26 mouse cellular contexts compared by ENCODE assay signal in the genomic region with DNA sequence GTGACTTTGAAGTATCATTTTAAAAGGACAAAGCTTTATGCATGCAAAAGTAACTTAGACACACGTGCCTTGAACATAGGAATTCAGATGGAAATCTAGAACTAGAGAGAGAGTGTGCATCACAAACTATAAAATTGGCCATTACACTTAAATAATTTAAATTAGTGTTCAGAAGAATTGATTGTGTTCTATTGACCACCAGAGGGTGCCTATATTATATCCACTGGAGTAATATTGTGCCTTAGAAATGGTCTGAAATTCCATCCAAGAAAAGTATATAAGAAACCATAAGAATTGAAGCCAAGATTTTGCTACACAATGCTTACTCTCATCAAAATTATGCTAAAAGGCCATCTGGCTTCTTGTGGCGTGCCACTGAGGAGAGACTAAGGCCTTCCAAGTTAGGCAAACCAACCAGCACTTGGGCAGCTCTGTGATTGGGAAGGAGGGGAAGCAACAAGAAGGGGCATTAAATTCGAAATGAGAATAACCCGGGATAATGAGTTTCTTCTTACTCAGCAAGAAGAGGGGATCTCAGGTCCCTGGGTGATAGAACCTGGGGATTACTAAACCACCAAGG. TPM values are rescaled to one million over a fixed set of nuclear protein-coding genes. Genes with fewer than 3 reads are reported as not detected.
DNase-seq lines count a peak whose midpoint lies in the region; ATAC-seq lines count a peak whose summit lies in the region.
"Had no signal": no experiment of that assay in that cellular context is flagged by ENCODE, and none has a peak within 500 bp of the region (broad histone marks: within the 10 kb centered on the region; RNA-seq: fewer than 3 reads in every experiment).

No protein-coding gene starts in this region.

- no peaks in the 10 kb centered on the region for H3K27me3 ChIP-seq in forebrain, embryonic 14.5 days (replicated peaks; ENCODE audit: control insufficient read depth, insufficient read depth, low read length)
- H3K27me3 ChIP-seq in forebrain, embryonic 11.5 days (ENCODE audit: control insufficient read depth, insufficient read depth, low read length): no peaks in the 10 kb centered on the region
- H3K27me3 ChIP-seq in hindbrain, embryonic 15.5 days: no peaks in the 10 kb centered on the region
- H3K27me3 ChIP-seq in hindbrain, embryonic 13.5 days: no peaks in the 10 kb centered on the region
- H3K27me3 ChIP-seq in midbrain, embryonic 13.5 days: 0 out of 2 replicates have a peak, but pooled peaks cover 5% of the 10 kb centered on the region
- peaks cover 8% of the 10 kb centered on the region; the same call in 1 of the 2 replicates for H3K27me3 ChIP-seq in midbrain, embryonic 10.5 days (ENCODE audit: low read depth, poor library complexity, severe bottlenecking)
- no peaks in the 10 kb centered on the region for H3K27me3 ChIP-seq in forebrain, embryonic 16.5 days (replicated peaks; ENCODE audit: control insufficient read depth, insufficient read depth, low read length)
- H3K27me3 ChIP-seq: embryonic facial prominence, embryonic 12.5 days; limb, embryonic 12.5 days; midbrain, embryonic 12.5 days had no signal

- peak; percentile 78 for DNase-seq in forebrain, embryonic 14.5 days (ENCODE audit: low spot score)
- DNase-seq in forebrain, embryonic 11.5 days (ENCODE audit: low spot score): no peak
- DNase-seq in midbrain, embryonic 10.5 days (ENCODE audit: low spot score): no peak
- no peak for DNase-seq in right cerebral cortex, postnatal 25 days
- DNase-seq: adrenal gland, adult 2 months; cerebellum, adult 11-12 months; gastrocnemius, adult 2 months; heart, postnatal 36 days; kidney, adult 18-20 months; kidney, postnatal 4 days; layer of hippocampus, adult 9-11 months; liver, postnatal 0 days; lung, postnatal 14 days; thymus, adult 18-20 months; thymus, postnatal 36 days had no signal

- no peaks in the 10 kb centered on the region for H3K9me3 ChIP-seq in forebrain, embryonic 14.5 days (replicated peaks; ENCODE audit: control insufficient read depth, low read length)
- H3K9me3 ChIP-seq in forebrain, embryonic 11.5 days (ENCODE audit: control insufficient read depth, low read length): no peaks in the 10 kb centered on the region
- H3K9me3 ChIP-seq in hindbrain, embryonic 15.5 days: no peaks in the 10 kb centered on the region
- no peaks in the 10 kb centered on the region for H3K9me3 ChIP-seq in hindbrain, embryonic 13.5 days
- H3K9me3 ChIP-seq in midbrain, embryonic 13.5 days: no peaks in the 10 kb centered on the region
- H3K9me3 ChIP-seq in midbrain, embryonic 10.5 days (replicated peaks): no peaks in the 10 kb centered on the region
- H3K9me3 ChIP-seq in forebrain, embryonic 16.5 days (ENCODE audit: control insufficient read depth, low read length): no peaks in the 10 kb centered on the region
- H3K9me3 ChIP-seq: embryonic facial prominence, embryonic 12.5 days; limb, embryonic 12.5 days; midbrain, embryonic 12.5 days; stomach, embryonic 15.5 days had no signal

- H3K9ac ChIP-seq in forebrain, embryonic 14.5 days (ENCODE audit: low read length): no peak overlapping the region
- H3K9ac ChIP-seq in forebrain, embryonic 11.5 days (ENCODE audit: low read length): no peak overlapping the region
- no peak overlapping the region for H3K9ac ChIP-seq in hindbrain, embryonic 15.5 days
- no peak overlapping the region for H3K9ac ChIP-seq in hindbrain, embryonic 13.5 days
- H3K9ac ChIP-seq in midbrain, embryonic 13.5 days (replicated peaks): no peak overlapping the region
- no peak overlapping the region for H3K9ac ChIP-seq in forebrain, embryonic 16.5 days (replicated peaks; ENCODE audit: low read depth, low read length)
- H3K9ac ChIP-seq: embryonic facial prominence, embryonic 12.5 days; limb, embryonic 12.5 days; liver, postnatal 0 days; midbrain, embryonic 12.5 days; stomach, embryonic 15.5 days had no signal

- ATAC-seq in forebrain, embryonic 14.5 days: peak; percentile 16; the same call in 1 of the 2 replicates
- ATAC-seq in forebrain, embryonic 11.5 days (replicated peaks; ENCODE audit: low FRiP score): no peak
- ATAC-seq in hindbrain, embryonic 15.5 days (ENCODE audit: low FRiP score, low read depth): no peak
- no peak for ATAC-seq in hindbrain, embryonic 13.5 days (ENCODE audit: low FRiP score)
- ATAC-seq in midbrain, embryonic 13.5 days: no peak
- peak; percentile 32 for ATAC-seq in forebrain, embryonic 16.5 days
- ATAC-seq: CD4-positive, CD25-positive, alpha-beta regulatory T cell, adult 4 months; liver, postnatal 0 days had no signal

- no peak overlapping the region for H3K4me3 ChIP-seq in forebrain, embryonic 14.5 days (ENCODE audit: low read depth, low read length)
- no peak overlapping the region for H3K4me3 ChIP-seq in forebrain, embryonic 11.5 days (ENCODE audit: low read depth, low read length)
- no peak overlapping the region for H3K4me3 ChIP-seq in hindbrain, embryonic 15.5 days
- H3K4me3 ChIP-seq in hindbrain, embryonic 13.5 days: no peak overlapping the region
- no peak overlapping the region for H3K4me3 ChIP-seq in midbrain, embryonic 13.5 days (replicated peaks)
- no peak overlapping the region for H3K4me3 ChIP-seq in midbrain, embryonic 10.5 days
- H3K4me3 ChIP-seq in forebrain, embryonic 16.5 days (replicated peaks; ENCODE audit: low read length): no peak overlapping the region
- H3K4me3 ChIP-seq: embryonic facial prominence, embryonic 12.5 days; gastrocnemius, adult 2 months; limb, embryonic 12.5 days; midbrain, embryonic 12.5 days; stomach, embryonic 15.5 days had no signal

- H3K27ac ChIP-seq in forebrain, embryonic 14.5 days (ENCODE audit: low read depth, low read length): peak overlapping the region; percentile 48; the same call in 1 of the 2 replicates
- H3K27ac ChIP-seq in forebrain, embryonic 11.5 days (ENCODE audit: low read depth, low read length): no peak overlapping the region
- peak overlapping the region; percentile 14; the same call in 1 of the 2 replicates for H3K27ac ChIP-seq in hindbrain, embryonic 15.5 days (replicated peaks)
- H3K27ac ChIP-seq in hindbrain, embryonic 13.5 days: no peak overlapping the region
- H3K27ac ChIP-seq in midbrain, embryonic 13.5 days: 0 out of 2 replicates have a peak overlapping the region, but pooled peaks have one; percentile 41
- no peak overlapping the region for H3K27ac ChIP-seq in midbrain, embryonic 10.5 days (replicated peaks)
- peak overlapping the region; percentile 63 for H3K27ac ChIP-seq in forebrain, embryonic 16.5 days (ENCODE audit: low read length)
- H3K27ac ChIP-seq: embryonic facial prominence, embryonic 12.5 days; gastrocnemius, adult 2 months; limb, embryonic 12.5 days; stomach, embryonic 15.5 days had no signal

- no peaks in the 10 kb centered on the region for H3K36me3 ChIP-seq in forebrain, embryonic 14.5 days (ENCODE audit: control insufficient read depth, insufficient read depth, low read length)
- H3K36me3 ChIP-seq in forebrain, embryonic 11.5 days (ENCODE audit: control insufficient read depth, insufficient read depth, low read length): no peaks in the 10 kb centered on the region
- no peaks in the 10 kb centered on the region for H3K36me3 ChIP-seq in hindbrain, embryonic 15.5 days
- H3K36me3 ChIP-seq in hindbrain, embryonic 13.5 days: no peaks in the 10 kb centered on the region
- no peaks in the 10 kb centered on the region for H3K36me3 ChIP-seq in midbrain, embryonic 13.5 days
- H3K36me3 ChIP-seq in midbrain, embryonic 10.5 days: no peaks in the 10 kb centered on the region
- no peaks in the 10 kb centered on the region for H3K36me3 ChIP-seq in forebrain, embryonic 16.5 days (ENCODE audit: control insufficient read depth, insufficient read depth)
- H3K36me3 ChIP-seq: embryonic facial prominence, embryonic 12.5 days; limb, embryonic 12.5 days; midbrain, embryonic 12.5 days; stomach, embryonic 15.5 days had no signal

- peak overlapping the region; percentile 29 for H3K4me2 ChIP-seq in forebrain, embryonic 14.5 days (ENCODE audit: low read length)
- H3K4me2 ChIP-seq in forebrain, embryonic 11.5 days (ENCODE audit: low read depth, low read length, severe bottlenecking): no peak overlapping the region
- H3K4me2 ChIP-seq in hindbrain, embryonic 15.5 days: 0 out of 2 replicates have a peak overlapping the region, but pooled peaks have one; percentile 9
- H3K4me2 ChIP-seq in hindbrain, embryonic 13.5 days: no peak overlapping the region
- no peak overlapping the region for H3K4me2 ChIP-seq in midbrain, embryonic 13.5 days (replicated peaks)
- peak overlapping the region; percentile 39 for H3K4me2 ChIP-seq in forebrain, embryonic 16.5 days (ENCODE audit: low read length)
- H3K4me2 ChIP-seq: embryonic facial prominence, embryonic 12.5 days; heart, embryonic 11.5 days; limb, embryonic 12.5 days; liver, embryonic 11.5 days; midbrain, embryonic 12.5 days; stomach, embryonic 15.5 days had no signal

- WGBS in forebrain, embryonic 14.5 days: 31% methylated on average over 4 of the region's 4 CpGs
- WGBS in forebrain, embryonic 11.5 days: 70% methylated on average over 4 of the region's 4 CpGs
- 57% methylated on average over 4 of the region's 4 CpGs for WGBS in hindbrain, embryonic 15.5 days
- 62% methylated on average over 4 of the region's 4 CpGs for WGBS in hindbrain, embryonic 13.5 days
- WGBS in midbrain, embryonic 13.5 days: 59% methylated on average over 4 of the region's 4 CpGs
- WGBS in midbrain, embryonic 10.5 days: 81% methylated on average over 4 of the region's 4 CpGs
- 34% methylated on average over 4 of the region's 4 CpGs for WGBS in forebrain, embryonic 16.5 days

- H3K4me1 ChIP-seq in forebrain, embryonic 14.5 days (ENCODE audit: control insufficient read depth, insufficient read depth, low read length): peaks cover 37% of the 10 kb centered on the region
- no peaks in the 10 kb centered on the region; the same call in 1 of the 2 replicates for H3K4me1 ChIP-seq in forebrain, embryonic 11.5 days (replicated peaks; ENCODE audit: control insufficient read depth, insufficient read depth, low read length)
- H3K4me1 ChIP-seq in hindbrain, embryonic 15.5 days (replicated peaks): peaks cover 25% of the 10 kb centered on the region
- H3K4me1 ChIP-seq in hindbrain, embryonic 13.5 days (replicated peaks): peaks cover 27% of the 10 kb centered on the region
- H3K4me1 ChIP-seq in midbrain, embryonic 13.5 days (replicated peaks): peaks cover 28% of the 10 kb centered on the region
- H3K4me1 ChIP-seq in midbrain, embryonic 10.5 days: peaks cover 18% of the 10 kb centered on the region
- peaks cover 45% of the 10 kb centered on the region for H3K4me1 ChIP-seq in forebrain, embryonic 16.5 days (replicated peaks; ENCODE audit: control insufficient read depth, insufficient read depth, low read length)
- H3K4me1 ChIP-seq: embryonic facial prominence, embryonic 12.5 days; stomach, embryonic 15.5 days had no signal

RNA-seq across cellular contexts. Expression of a gene that starts 4.0 kb away (rescaled TPM):
- polyA plus RNA-seq in forebrain, embryonic 14.5 days (2014; fragmentation: Nextera tagmentation; extraction: Ambion mirVana): 93.5 and 98.9 TPM in 2 replicates
- 62.2 and 63.4 TPM in 2 replicates for polyA plus RNA-seq in forebrain, embryonic 11.5 days (2014; fragmentation: Nextera tagmentation; extraction: Ambion mirVana)
- polyA plus RNA-seq in hindbrain, embryonic 15.5 days (2015; fragmentation: Nextera tagmentation; extraction: Ambion mirVana): 87.8 and 97.5 TPM in 2 replicates
- 110 and 117 TPM in 2 replicates for polyA plus RNA-seq in hindbrain, embryonic 13.5 days (2015; fragmentation: Nextera tagmentation; extraction: Ambion mirVana)
- polyA plus RNA-seq in midbrain, embryonic 13.5 days (2015; fragmentation: Nextera tagmentation; extraction: Ambion mirVana): 105 and 109 TPM in 2 replicates
- polyA plus RNA-seq in midbrain, embryonic 10.5 days (2016; fragmentation: Nextera tagmentation; extraction: Ambion mirVana): 38.9 and 51.8 TPM in 2 replicates
- 91.5 and 94.0 TPM in 2 replicates for polyA plus RNA-seq in forebrain, embryonic 16.5 days (2015; fragmentation: Nextera tagmentation; extraction: Ambion mirVana)

Comparison
In these comparisons a context has a peak if more than half of its experiments do, and no peak if none do; other contexts are left out.
1. ATAC-seq: peak in forebrain, embryonic 14.5 days (single experiment) and forebrain, embryonic 16.5 days (single experiment); none in forebrain, embryonic 11.5 days (single experiment), hindbrain, embryonic 15.5 days (single experiment), hindbrain, embryonic 13.5 days (single experiment) and midbrain, embryonic 13.5 days (single experiment).
2. H3K27ac ChIP-seq: peak in forebrain, embryonic 14.5 days (single experiment), hindbrain, embryonic 15.5 days (single experiment), midbrain, embryonic 13.5 days (single experiment) and forebrain, embryonic 16.5 days (single experiment); none in forebrain, embryonic 11.5 days (single experiment), hindbrain, embryonic 13.5 days (single experiment) and midbrain, embryonic 10.5 days (single experiment).
3. H3K4me2 ChIP-seq: peak in forebrain, embryonic 14.5 days (single experiment), hindbrain, embryonic 15.5 days (single experiment) and forebrain, embryonic 16.5 days (single experiment); none in forebrain, embryonic 11.5 days (single experiment), hindbrain, embryonic 13.5 days (single experiment) and midbrain, embryonic 13.5 days (single experiment).